Mouse (Mus musculus): ENCODE data around the gene Gng4. TPM values are rescaled to one million over a fixed set of nuclear protein-coding genes. Genes with fewer than 3 reads are reported as not detected.

The Gng4 gene
- total RNA-seq, 2 experiments from 2014 or later = 143 to 150 TPM

Other genes with a start within 250 kb of the Gng4 start
- 10 to 100 TPM; 29.5 to 30.5 TPM for gene Lyst, start 193.7 kb upstream of the Gng4 start, total RNA-seq (2021)
- gene B3galnt2, start 170.4 kb downstream of the Gng4 start, total RNA-seq (2021) = 10 to 100 TPM; 14.6 to 15.3 TPM